Mouse (Mus musculus): ENCODE measurements around the gene A2m. TPM values are rescaled to one million over a fixed set of nuclear protein-coding genes. Genes with fewer than 3 reads are reported as not detected.

A2m gene
- 1 to 10 TPM; 2.5 to 3.4 TPM for total RNA-seq (2021)

- DNase-seq: no peak
Observed at GRCm38 (mm10) chr6:121635076-121635475, at the start of gene A2m. Gene A2m (plus strand): TSS chr6:121635376.

- DNase-seq: no peak
Observed at GRCm38 (mm10) chr6:121590131-121590530, 45.0 kb upstream of the A2m start.

- DNase-seq: no peak
Observed at GRCm38 (mm10) chr6:121600927-121601326, 34.2 kb upstream of the A2m start.

- no peak for DNase-seq
Observed at GRCm38 (mm10) chr6:121607861-121608260, 27.3 kb upstream of the A2m start.

- DNase-seq: no peak
Observed at GRCm38 (mm10) chr6:121611796-121612195, 23.4 kb upstream of the A2m start.

- DNase-seq: no peak
Observed at GRCm38 (mm10) chr6:121617476-121617875, 17.7 kb upstream of the A2m start.

- no peak for DNase-seq
Observed at GRCm38 (mm10) chr6:121622525-121622924, 12.7 kb upstream of the A2m start.

GRCm38 (mm10) chr6:121634520-121634919 lies 656 bp upstream of the A2m start:
- DNase-seq: no peak

GRCm38 (mm10) chr6:121635878-121636371 lies 749 bp downstream of the A2m start:
- peak; percentile 17 to 18 for DNase-seq

- DNase-seq: no peak
Observed at GRCm38 (mm10) chr6:121648499-121648898, 13.3 kb downstream of the A2m start.

Other genes with a start within 250 kb of the A2m start
- gene Iqsec3, start 161.7 kb upstream of the A2m start, total RNA-seq (2021): 100 to 1,000 TPM; 120 to 131 TPM
- not detected for gene Gm7298, start 97.6 kb downstream of the A2m start, total RNA-seq (2021)
- not detected for gene Mug1, start 203.2 kb downstream of the A2m start, total RNA-seq (2021)

All from layer of hippocampus, postnatal 36 days (tissue).